Mouse (Mus musculus): ENCODE measurements around the gene Gm10645. TPM values are rescaled to one million over a fixed set of nuclear protein-coding genes. Genes with fewer than 3 reads are reported as not detected.
A peak's percentile ranks its signal among the peaks of the same experiment; 100 is the strongest.

The Gm10645 gene
- total RNA-seq (2022): 1 to 10 TPM in 1 of 4 experiments, under 1 TPM in 3; 0.38 to 1.6 (median 0.81) TPM

- peak; percentile 18 for DNase-seq
Measured at GRCm38 (mm10) chr8:83165931-83166867, at the start of gene Gm10645. TSS of gene Gm10645 (minus strand) at chr8:83166170.

- no peak for DNase-seq
Measured at GRCm38 (mm10) chr8:83215065-83215464, 49.1 kb upstream of the Gm10645 start.

GRCm38 (mm10) chr8:83210676-83211075, 44.7 kb upstream of the Gm10645 start:
- no peak for DNase-seq

- no peak for DNase-seq
Measured at GRCm38 (mm10) chr8:83209581-83209980, 43.6 kb upstream of the Gm10645 start.

- no peak for DNase-seq
Measured at GRCm38 (mm10) chr8:83205907-83206306, 39.9 kb upstream of the Gm10645 start.

- no peak for DNase-seq
Measured at GRCm38 (mm10) chr8:83202946-83203345, 37.0 kb upstream of the Gm10645 start.

GRCm38 (mm10) chr8:83200191-83201177, 34.5 kb upstream of the Gm10645 start:
- peak; percentile 33 for DNase-seq

GRCm38 (mm10) chr8:83199715-83200114, 33.7 kb upstream of the Gm10645 start:
- DNase-seq: no peak

- DNase-seq: no peak
Measured at GRCm38 (mm10) chr8:83196088-83196487, 30.1 kb upstream of the Gm10645 start.

- no peak for DNase-seq
Measured at GRCm38 (mm10) chr8:83189538-83190095, 23.6 kb upstream of the Gm10645 start.

- DNase-seq: no peak
Measured at GRCm38 (mm10) chr8:83187363-83187962, 21.5 kb upstream of the Gm10645 start.

- DNase-seq: no peak
Measured at GRCm38 (mm10) chr8:83186376-83186775, 20.4 kb upstream of the Gm10645 start.

- DNase-seq: no peak
Measured at GRCm38 (mm10) chr8:83182784-83183183, 16.8 kb upstream of the Gm10645 start.

GRCm38 (mm10) chr8:83181851-83182482, 16.0 kb upstream of the Gm10645 start:
- DNase-seq: no peak

GRCm38 (mm10) chr8:83178228-83178742, 12.3 kb upstream of the Gm10645 start:
- DNase-seq: no peak

- no peak for DNase-seq
Measured at GRCm38 (mm10) chr8:83177317-83178195, 11.6 kb upstream of the Gm10645 start.

GRCm38 (mm10) chr8:83176785-83177184, 10.8 kb upstream of the Gm10645 start:
- DNase-seq: no peak

GRCm38 (mm10) chr8:83175680-83176079, 9.7 kb upstream of the Gm10645 start:
- no peak for DNase-seq

- no peak for DNase-seq
Measured at GRCm38 (mm10) chr8:83170894-83171293, 4.9 kb upstream of the Gm10645 start.

GRCm38 (mm10) chr8:83169709-83170108, 3.7 kb upstream of the Gm10645 start:
- DNase-seq: no peak

Data from adrenal gland, adult 8-10 months (tissue).